Mouse (Mus musculus): ENCODE measurements around the gene Adarb2.
A peak's percentile ranks its signal among the peaks of the same experiment; 100 is the strongest.

Gene Adarb2

GRCm38 (mm10) chr13:8388541-8388940, 185.9 kb downstream of the Adarb2 start:
- DNase-seq: no peak

- DNase-seq: no peak
These were observed 197.8 kb downstream of the Adarb2 start for GRCm38 (mm10) chr13:8400265-8401041.

GRCm38 (mm10) chr13:8402324-8402873, 199.7 kb downstream of the Adarb2 start:
- no peak for DNase-seq

GRCm38 (mm10) chr13:8406020-8406419, 203.4 kb downstream of the Adarb2 start:
- DNase-seq: no peak

- DNase-seq: no peak
These were observed 208.0 kb downstream of the Adarb2 start for GRCm38 (mm10) chr13:8410353-8411318.

- no peak for DNase-seq
These were observed 221.5 kb downstream of the Adarb2 start for GRCm38 (mm10) chr13:8424019-8424719.

- no peak for DNase-seq
These were observed 236.6 kb downstream of the Adarb2 start for GRCm38 (mm10) chr13:8439188-8439835.

GRCm38 (mm10) chr13:8445415-8445814, 242.7 kb downstream of the Adarb2 start:
- DNase-seq: no peak

GRCm38 (mm10) chr13:8448192-8448879, 245.7 kb downstream of the Adarb2 start:
- no peak for DNase-seq

- DNase-seq: no peak
These were observed 248.9 kb downstream of the Adarb2 start for GRCm38 (mm10) chr13:8451581-8451980.

GRCm38 (mm10) chr13:8456886-8457285, 254.2 kb downstream of the Adarb2 start:
- DNase-seq: peak; percentile 6 to 10

GRCm38 (mm10) chr13:8457831-8458230, 255.2 kb downstream of the Adarb2 start:
- no peak for DNase-seq

GRCm38 (mm10) chr13:8467591-8468366, 265.1 kb downstream of the Adarb2 start:
- DNase-seq: no peak

- DNase-seq: no peak
These were observed 273.6 kb downstream of the Adarb2 start for GRCm38 (mm10) chr13:8476237-8476636.

GRCm38 (mm10) chr13:8478731-8479130, 276.1 kb downstream of the Adarb2 start:
- no peak for DNase-seq

GRCm38 (mm10) chr13:8479970-8480369, 277.3 kb downstream of the Adarb2 start:
- DNase-seq: no peak

- no peak for DNase-seq
These were observed 278.7 kb downstream of the Adarb2 start for GRCm38 (mm10) chr13:8481347-8481746.

GRCm38 (mm10) chr13:8484592-8485272, 282.1 kb downstream of the Adarb2 start:
- DNase-seq: no peak

GRCm38 (mm10) chr13:8487756-8488434, 285.2 kb downstream of the Adarb2 start:
- no peak for DNase-seq
